In genomic region chr1:64302833-64303358, GRCm38 (mm10) we compare ENCODE assay signal across 8 mouse cellular contexts.
A peak's percentile ranks its signal among the peaks of the same experiment; 100 is the strongest.
DNase-seq lines count a peak whose midpoint lies in the region; ATAC-seq and TF ChIP-seq lines count a peak whose summit lies in the region.

No protein-coding gene starts in this region.

- H3K27ac ChIP-seq in forebrain, embryonic 11.5 days (ENCODE audit: low read depth, low read length), result no peak overlapping the region
- peak overlapping the region; percentile 29 for H3K27ac ChIP-seq in liver, embryonic 16.5 days (ENCODE audit: low read length)
- H3K27ac ChIP-seq in stomach, postnatal 0 days (replicated peaks), result peak overlapping the region; percentile 81

- peak; percentile 51 for TF ChIP-seq CTCF in stomach, postnatal 0 days (IDR thresholded peaks at IDR 0.05; ENCODE audit: low read depth)

- no peaks in the 10 kb centered on the region for H3K36me3 ChIP-seq in forebrain, embryonic 11.5 days (ENCODE audit: control insufficient read depth, insufficient read depth, low read length)
- H3K36me3 ChIP-seq in liver, embryonic 16.5 days (ENCODE audit: control insufficient read depth, insufficient read depth), result no peaks in the 10 kb centered on the region
- H3K36me3 ChIP-seq in stomach, postnatal 0 days (ENCODE audit: control insufficient read depth, insufficient read depth, low read length), result no peaks in the 10 kb centered on the region

- no peaks in the 10 kb centered on the region; the same call in 1 of the 2 replicates for H3K4me1 ChIP-seq in forebrain, embryonic 11.5 days (replicated peaks; ENCODE audit: control insufficient read depth, insufficient read depth, low read length)
- no peaks in the 10 kb centered on the region for H3K4me1 ChIP-seq in liver, embryonic 16.5 days (ENCODE audit: control insufficient read depth, low read depth, low read length)
- peaks cover 3% of the 10 kb centered on the region; the same call in 1 of the 2 replicates for H3K4me1 ChIP-seq in stomach, postnatal 0 days (replicated peaks; ENCODE audit: control insufficient read depth, insufficient read depth)

- DNase-seq in urinary bladder, postnatal 36 days (ENCODE audit: low spot score in 2 of 2), result peak; percentile 28 to 39
- DNase-seq in urinary bladder, postnatal 25 days (ENCODE audit: low spot score), result no peak
- peak; percentile 61 for DNase-seq in forebrain, embryonic 11.5 days (ENCODE audit: low spot score)
- peak; percentile 52 to 64 for DNase-seq in heart, postnatal 14 days
- DNase-seq in kidney, postnatal 25 days, result peak; percentile 58 to 83
- DNase-seq in natural killer cell, adult 2 months (ENCODE audit: low spot score in 2 of 2), result peak; percentile 30 to 55
- peak; percentile 50 for DNase-seq in stomach, postnatal 0 days (ENCODE audit: low spot score)

- no peak overlapping the region for H3K4me3 ChIP-seq in forebrain, embryonic 11.5 days (ENCODE audit: low read depth, low read length)
- H3K4me3 ChIP-seq in liver, embryonic 16.5 days (ENCODE audit: low read depth, low read length), result peak overlapping the region; percentile 27
- H3K4me3 ChIP-seq in stomach, postnatal 0 days (ENCODE audit: low read depth, low read length), result peak overlapping the region; percentile 21; the same call in 1 of the 2 replicates

- no peak overlapping the region for H3K9ac ChIP-seq in forebrain, embryonic 11.5 days (ENCODE audit: low read length)
- H3K9ac ChIP-seq in liver, embryonic 16.5 days (ENCODE audit: low read depth, low read length), result no peak overlapping the region
- H3K9ac ChIP-seq in stomach, postnatal 0 days (ENCODE audit: low read length), result peak overlapping the region; percentile 45; the same call in 1 of the 2 replicates

- ATAC-seq in forebrain, embryonic 11.5 days (replicated peaks; ENCODE audit: low FRiP score), result no peak
- ATAC-seq in liver, embryonic 16.5 days (ENCODE audit: low read depth), result peak; percentile 30; the same call in 1 of the 2 replicates
- ATAC-seq in stomach, postnatal 0 days (ENCODE audit: low FRiP score, low TSS enrichment), result peak; percentile 59

- no peaks in the 10 kb centered on the region for H3K9me3 ChIP-seq in forebrain, embryonic 11.5 days (ENCODE audit: control insufficient read depth, low read length)
- H3K9me3 ChIP-seq in liver, embryonic 16.5 days (replicated peaks; ENCODE audit: control insufficient read depth, low read length), result no peaks in the 10 kb centered on the region
- no peaks in the 10 kb centered on the region for H3K9me3 ChIP-seq in stomach, postnatal 0 days (ENCODE audit: control insufficient read depth, low read length)

- peak overlapping the region; percentile 18; the same call in 1 of the 2 replicates for H3K4me2 ChIP-seq in forebrain, embryonic 11.5 days (ENCODE audit: low read depth, low read length, severe bottlenecking)
- H3K4me2 ChIP-seq in liver, embryonic 16.5 days (ENCODE audit: low read depth, low read length), result peak overlapping the region; percentile 39
- peak overlapping the region; percentile 38 for H3K4me2 ChIP-seq in stomach, postnatal 0 days (replicated peaks; ENCODE audit: low read depth)

- TF ChIP-seq EP300 in stomach, postnatal 0 days (optimal IDR thresholded peaks at IDR 0.05), result no peak

- no peaks in the 10 kb centered on the region for H3K27me3 ChIP-seq in forebrain, embryonic 11.5 days (ENCODE audit: control insufficient read depth, insufficient read depth, low read length)
- no peaks in the 10 kb centered on the region for H3K27me3 ChIP-seq in liver, embryonic 16.5 days (ENCODE audit: control insufficient read depth, insufficient read depth, low read depth, low read length)
- no peaks in the 10 kb centered on the region for H3K27me3 ChIP-seq in stomach, postnatal 0 days (ENCODE audit: control insufficient read depth, insufficient read depth, low read length)

- intact Hi-C loops in heart, postnatal 14 days (cut with DNase I), result loop anchor here (1.0 to 10.0 kb wide), 5 partner anchors 181 to 538 kb away; partner anchors contain the start of genes 4933402D24Rik and Klf7

- 7% methylated on average over 8 of the region's 10 CpGs for whole genome bisulfite sequencing in forebrain, embryonic 11.5 days
- WGBS in liver, embryonic 16.5 days (ENCODE audit: insufficient replicate concordance), result 10% methylated on average over 8 of the region's 10 CpGs
- 6% methylated on average over 10 of the region's 10 CpGs for WGBS in stomach, postnatal 0 days
